Mouse (Mus musculus): Measurements from ENCODE around the gene Mat2b.
"Not testable (repeated sequence)": the region's sequence is repeated elsewhere in the genome, so short reads cannot be mapped to it uniquely, and the experiment has no call there.

The Mat2b gene

DNA sequence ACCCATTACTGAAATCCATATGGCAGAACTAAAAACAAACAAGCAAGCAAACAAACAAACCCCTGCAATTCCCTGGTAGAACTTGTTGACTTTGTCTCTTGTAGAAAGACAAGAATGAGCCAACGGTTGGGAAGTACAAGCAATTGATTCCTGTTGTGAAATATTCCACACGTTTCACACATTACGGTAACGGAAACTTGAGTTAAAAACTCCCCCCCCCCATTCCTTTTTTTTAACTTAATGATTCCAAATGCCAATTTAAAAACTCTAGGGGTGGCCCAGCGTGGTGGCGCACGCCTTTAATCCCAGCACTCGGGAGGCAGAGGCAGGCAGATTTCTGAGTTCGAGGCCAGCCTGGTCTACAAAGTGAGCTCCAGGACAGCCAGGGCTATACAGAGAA, at the start of gene Mat2b:
TSS of gene Mat2b (minus strand) at position 101 of the 400 bp plus-strand sequence.
- no peak for ATAC-seq (ENCODE audit: insufficient number of reproducible peaks, low FRiP score, low TSS enrichment)

DNA sequence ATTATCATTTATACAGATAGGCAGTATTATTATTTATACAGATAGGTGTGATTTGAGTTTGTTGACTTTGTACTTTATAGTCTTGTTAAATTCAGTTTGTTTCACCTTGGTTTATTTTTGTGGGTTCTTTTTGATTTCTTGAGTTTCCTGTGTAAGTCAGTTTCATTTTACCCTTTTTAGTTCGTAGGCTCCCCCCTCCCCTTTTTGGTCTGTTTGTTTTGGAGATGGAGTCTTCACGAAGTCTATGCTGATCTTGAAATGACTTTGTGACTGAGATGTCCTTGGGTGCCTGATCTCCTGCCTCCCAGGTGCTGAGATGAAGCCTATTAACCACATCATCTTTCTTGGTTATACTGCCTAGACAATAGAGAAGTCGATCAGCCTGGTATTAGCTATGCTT, 49.3 kb upstream of the Mat2b start:
- ATAC-seq (ENCODE audit: insufficient number of reproducible peaks, low FRiP score, low TSS enrichment): no peak

DNA sequence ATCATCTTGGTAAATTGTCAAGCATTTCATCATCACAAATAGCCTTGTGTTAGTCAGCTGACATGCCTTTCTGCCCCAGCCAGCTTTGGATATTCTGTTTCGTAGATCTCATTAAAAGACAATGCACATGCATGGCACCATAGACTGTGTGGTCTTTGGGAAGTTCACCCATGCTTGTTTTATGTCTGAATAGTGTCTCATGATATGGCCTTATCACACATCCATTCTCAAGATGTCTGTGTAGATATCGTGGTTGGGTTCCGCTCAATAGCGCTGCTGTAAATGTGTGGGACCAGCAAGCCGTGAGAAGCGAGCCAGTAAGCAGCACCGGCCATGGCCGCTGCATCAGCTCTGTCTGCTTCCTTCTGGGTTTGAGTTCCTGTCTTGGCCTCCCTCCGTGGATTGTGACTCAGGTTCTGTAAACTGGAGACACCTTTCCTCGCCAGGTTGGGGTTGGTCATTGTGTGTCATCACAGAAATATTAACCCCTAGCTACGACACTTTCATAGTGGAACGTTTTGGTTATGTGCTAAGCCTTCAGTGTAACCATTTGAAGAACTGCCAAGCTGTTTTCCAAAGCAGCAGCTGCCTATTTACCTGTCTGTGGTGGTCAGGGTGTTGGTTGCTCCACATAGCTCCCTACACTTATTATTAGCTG, 46.7 kb upstream of the Mat2b start:
- no peak for ATAC-seq (ENCODE audit: insufficient number of reproducible peaks, low FRiP score, low TSS enrichment)

DNA sequence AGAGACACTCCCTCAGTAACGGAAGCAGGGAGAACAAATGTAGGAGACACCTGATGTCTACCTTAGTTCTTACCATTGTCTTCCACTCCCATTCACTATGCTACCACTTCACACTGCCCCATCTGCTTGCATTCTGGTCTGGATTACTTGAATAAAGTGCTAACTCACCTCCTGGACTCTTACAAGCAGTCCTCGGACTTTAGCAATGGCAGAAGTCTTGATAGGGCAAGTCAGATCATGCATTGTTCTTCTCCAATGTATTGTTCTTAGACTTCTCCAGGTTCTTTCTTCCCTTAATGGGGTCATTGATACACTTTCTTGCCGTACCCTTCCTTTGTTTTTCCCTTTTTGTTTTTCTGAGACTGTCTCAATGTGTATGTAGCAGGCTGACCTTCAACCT, 42.4 kb upstream of the Mat2b start:
- ATAC-seq (ENCODE audit: insufficient number of reproducible peaks, low FRiP score, low TSS enrichment): no peak

DNA sequence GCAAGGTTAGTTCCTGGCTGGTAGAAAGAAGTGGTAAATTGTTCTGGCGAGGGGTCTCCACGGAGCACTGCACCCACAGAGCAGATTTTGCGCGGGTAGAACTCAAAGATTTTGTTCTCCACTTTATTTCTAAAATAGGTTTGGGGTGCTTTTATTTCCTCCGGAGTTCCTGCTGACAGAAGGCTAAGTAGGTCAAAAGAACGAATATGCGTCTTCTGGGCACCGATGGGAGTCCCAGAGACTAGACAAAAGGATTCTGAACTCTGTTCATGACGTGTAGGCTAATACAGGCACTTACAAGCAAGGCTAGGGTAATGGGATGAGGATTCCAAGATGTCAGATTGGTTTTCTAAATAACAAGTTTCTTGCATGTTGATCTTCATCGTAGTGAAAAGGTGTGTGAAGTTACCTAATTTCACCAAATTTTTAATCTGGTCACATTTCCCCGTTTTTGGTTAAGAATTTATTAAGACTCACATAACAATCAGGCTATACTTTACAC, 39.3 kb upstream of the Mat2b start:
- no peak for ATAC-seq (ENCODE audit: insufficient number of reproducible peaks, low FRiP score, low TSS enrichment)

DNA sequence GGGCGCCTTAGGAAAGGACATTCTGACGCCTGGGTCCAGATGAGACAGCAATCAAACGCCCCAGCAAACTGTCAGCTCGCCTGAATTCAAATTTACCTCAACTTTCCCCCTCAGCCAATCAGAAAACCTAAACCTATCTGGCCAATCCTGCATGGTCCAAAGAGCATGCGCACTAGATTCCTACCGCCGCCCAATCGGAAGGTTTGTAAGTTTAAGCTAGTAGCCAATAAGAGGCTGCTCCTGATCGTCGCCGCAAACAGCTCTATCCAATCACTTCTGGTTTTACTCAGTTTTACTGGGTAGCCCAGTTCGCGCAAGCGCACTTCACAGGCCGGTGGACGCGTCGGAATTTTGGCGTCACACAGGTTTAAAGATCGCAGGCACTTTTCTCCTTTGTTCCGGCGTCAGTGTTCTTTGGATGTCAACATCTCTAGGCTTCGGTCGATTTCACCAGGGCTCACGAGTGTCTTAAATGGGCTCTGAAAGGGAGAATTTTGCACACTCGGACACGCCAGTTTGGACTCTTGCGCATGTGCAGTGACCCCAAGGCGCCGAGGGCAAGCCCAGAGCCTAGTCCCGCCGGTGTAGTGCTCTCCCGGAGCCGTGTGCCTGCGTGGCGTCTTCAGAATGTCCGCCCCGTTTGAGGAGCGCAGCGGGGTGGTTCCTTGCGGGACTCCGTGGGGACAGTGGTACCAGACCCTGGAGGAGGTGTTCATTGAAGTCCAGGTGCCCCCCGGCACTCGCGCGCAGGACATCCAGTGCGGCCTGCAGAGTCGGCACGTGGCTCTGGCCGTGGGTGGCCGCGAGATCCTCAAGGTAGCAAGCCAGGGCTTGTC, 38.6 kb upstream of the Mat2b start, which contains the start of the genes Hmmr and Nudcd2:
TSS of gene Hmmr (minus strand) at position 84 of the 836 bp plus-strand sequence.
TSS of gene Nudcd2 (plus strand) at position 329 of the 836 bp plus-strand sequence.
- ATAC-seq (ENCODE audit: insufficient number of reproducible peaks, low FRiP score, low TSS enrichment): peak; percentile 99

DNA sequence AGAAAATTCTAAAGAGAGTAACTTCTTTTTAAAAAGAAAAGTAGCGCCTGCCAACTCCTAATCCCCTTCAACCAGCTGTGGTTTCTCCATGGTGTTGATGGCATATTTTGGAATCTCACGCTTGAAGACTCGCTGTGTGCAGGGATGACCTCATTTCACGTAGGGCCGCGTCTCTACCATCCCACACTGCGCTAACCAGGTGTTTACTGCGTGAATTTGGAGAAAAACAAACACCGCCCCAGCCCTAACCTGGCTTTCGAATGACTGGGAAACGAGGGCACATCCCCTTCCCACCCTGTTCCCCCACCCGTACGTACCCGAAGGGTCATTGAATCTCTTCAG, 38.0 kb upstream of the Mat2b start:
- ATAC-seq (ENCODE audit: insufficient number of reproducible peaks, low FRiP score, low TSS enrichment): no peak

DNA sequence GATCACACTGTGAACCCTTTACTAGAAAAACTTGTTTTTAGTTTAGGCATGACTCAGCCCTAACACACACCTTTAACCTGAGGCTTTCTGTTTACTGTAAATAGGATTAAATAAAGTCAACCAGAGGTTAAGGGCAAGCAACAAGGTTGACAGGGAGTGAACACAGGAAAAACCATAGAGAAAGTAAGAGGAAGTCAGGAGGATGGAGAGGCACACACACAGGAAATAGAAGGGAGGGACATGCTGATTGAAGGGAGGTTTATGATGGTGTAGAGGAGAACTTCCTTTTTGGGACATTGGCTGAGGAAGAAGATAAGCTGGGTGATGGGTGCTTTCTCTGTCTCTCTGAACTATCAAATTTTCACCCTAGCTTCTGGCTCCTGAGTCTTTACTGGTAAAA, 23.3 kb upstream of the Mat2b start:
- no peak for ATAC-seq (ENCODE audit: insufficient number of reproducible peaks, low FRiP score, low TSS enrichment)

DNA sequence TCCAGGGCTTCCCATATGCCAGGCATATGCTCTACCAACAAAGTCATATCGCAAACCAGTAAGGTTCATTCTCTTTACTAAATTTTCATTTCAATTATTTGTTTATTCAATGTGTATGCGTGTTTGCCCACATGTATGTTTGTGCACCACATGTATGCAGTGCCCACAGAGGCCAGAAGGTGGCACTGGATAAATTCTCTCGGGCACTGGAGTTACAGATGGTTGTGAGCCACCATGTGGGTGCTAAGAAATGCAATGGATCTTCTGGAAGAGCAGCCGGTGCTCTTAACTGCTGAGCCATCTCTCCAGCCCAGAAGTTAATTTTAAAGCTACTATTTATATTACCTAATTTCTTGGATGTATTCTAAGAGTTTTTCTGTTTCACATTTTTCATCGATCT, 20.5 kb upstream of the Mat2b start:
- no peak for ATAC-seq (ENCODE audit: insufficient number of reproducible peaks, low FRiP score, low TSS enrichment)

DNA sequence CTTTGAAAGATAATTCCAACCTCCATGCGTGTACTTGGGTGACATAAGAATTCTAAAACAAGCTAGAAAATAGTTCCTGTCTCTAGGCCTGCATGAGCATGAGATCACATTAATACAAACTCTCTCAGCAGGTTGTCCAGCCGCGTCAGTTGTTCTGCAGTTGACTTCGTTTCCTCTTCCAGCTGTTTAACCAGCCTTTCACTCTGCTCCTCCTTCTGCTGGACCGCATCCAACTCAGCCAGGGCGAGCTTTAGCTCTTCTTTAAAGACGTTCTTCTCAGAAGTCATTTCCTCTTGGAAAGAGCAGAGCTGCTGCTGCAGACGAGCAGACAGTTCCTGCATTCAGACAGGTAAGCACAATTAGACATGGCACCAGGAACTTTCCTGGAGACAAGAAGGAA, 18.9 kb upstream of the Mat2b start:
- ATAC-seq (ENCODE audit: insufficient number of reproducible peaks, low FRiP score, low TSS enrichment): no peak

DNA sequence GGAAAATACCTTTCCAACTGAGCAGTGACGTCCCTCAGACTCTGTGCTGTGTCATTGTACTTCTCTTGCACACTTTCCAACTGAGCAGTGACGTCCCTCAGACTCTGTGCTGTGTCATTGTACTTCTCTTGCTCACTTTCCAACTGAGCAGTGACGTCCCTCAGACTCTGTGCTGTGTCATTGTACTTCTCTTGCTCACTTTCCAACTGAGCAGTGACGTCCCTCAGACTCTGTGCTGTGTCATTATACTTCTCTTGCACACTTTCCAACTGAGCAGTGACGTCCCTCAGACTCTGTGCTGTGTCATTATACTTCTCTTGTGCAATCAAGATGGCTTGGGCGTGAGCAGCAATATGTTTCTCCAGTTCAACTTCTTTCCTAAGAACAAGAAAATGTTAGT, 14.9 kb upstream of the Mat2b start:
- not testable (repeated sequence) for ATAC-seq (ENCODE audit: insufficient number of reproducible peaks, low FRiP score, low TSS enrichment)

DNA sequence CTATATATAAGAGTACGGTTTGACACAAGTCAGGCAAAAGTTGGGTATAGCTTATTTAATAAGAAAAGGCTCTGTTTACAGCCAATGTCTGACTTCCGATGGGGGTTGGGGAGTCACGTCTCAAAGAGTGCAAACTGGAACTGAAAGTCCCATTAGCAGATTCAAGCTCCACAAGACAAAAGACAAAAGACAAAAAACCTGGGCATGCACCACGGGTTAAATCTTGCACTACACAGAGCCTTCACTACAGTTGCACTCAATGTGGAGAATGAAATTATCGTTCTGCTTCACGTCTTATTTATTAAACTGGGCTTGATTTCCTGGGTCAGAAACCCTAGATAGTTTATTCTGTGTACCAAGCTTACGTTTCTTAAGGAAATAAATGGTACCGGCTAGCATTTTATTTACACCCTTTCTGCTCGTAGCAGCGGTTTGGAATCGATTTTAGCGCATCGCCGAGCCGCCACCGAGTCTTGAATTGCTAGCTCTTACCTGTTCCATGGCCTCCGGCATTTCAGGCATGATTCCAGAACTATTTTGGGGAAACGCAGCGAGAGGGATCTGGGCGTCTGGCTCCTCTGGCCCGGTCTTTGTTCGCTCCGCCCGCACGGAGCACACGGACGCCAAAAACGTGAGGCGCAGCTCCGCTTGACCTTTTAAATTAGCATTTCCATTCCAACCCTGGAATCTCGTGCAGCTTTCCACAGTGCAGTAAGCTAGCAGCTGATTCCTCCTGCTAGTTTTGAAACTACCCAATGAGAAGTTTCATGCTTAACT, 504 bp downstream of the Mat2b start:
- ATAC-seq (ENCODE audit: insufficient number of reproducible peaks, low FRiP score, low TSS enrichment): peak; percentile 28

DNA sequence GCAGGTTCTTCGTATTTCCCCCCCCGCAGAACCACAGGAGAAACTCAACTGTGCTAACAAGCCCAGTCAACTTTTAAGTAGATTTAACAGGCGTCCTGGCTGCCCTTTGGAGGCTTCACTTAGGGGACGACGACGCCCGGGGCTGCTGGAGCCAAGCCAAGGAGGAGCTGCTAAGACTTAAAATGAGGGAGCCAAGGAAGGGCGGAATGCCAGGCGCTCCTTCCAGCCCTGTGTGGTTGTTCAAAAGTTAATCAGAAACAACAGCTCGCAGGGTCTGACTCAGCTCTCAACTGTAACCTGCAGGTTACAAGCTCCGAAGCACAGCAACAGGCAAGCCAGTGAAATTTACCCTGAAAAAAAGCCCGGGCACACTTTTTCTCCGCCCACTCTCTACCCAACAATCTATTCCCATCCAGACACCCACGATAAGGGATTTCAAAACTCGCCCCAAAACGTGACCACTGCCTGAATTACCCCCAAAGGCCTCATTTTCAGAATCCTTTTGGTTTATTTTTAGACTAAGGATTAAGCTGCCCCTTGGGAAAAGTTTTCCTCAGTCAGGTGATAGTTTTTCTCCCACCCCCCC, 1.5 kb downstream of the Mat2b start:
- ATAC-seq (ENCODE audit: insufficient number of reproducible peaks, low FRiP score, low TSS enrichment): no peak

DNA sequence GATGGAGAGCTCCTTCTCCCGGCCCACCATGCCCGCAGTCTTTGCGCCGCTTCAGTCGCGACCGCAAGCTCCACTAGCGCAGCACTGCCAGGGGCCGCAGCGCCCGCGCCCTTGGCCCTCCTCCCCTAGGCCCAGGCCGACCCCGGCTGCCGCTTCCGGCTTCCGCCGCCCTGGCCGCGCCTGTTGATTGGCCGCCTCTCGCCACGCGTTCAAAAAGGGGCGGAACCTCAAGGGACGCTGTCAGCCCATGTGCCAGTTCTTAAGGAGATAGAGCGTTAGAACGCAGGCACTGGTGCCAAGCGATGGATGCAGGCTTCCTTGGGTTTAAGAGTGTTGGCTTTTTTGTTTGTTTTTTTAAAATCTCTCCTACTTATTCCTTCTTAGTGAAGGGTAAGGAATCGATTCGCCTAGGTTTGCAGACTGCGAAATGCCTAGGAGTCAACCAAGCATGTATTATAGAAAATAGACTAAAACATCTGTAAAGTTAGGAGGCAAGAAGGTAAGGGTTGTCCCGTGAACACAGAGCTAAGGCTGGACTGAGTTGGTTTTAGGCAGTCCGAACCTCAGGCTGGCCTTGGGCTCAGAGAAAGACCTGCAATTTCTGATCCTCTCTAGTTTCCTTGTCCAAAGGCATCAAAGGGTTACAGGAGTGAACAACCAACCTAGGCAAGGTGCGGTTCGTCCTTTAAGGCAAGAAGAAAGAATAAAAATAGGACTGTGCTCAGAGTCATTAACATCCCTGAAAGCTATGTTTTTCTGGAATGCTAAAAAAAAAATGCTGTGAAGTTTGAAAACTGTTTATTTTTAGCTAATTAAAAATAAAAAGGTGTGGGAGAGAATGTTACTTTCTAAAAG, 2.3 kb downstream of the Mat2b start:
- peak; percentile 95 for ATAC-seq (ENCODE audit: insufficient number of reproducible peaks, low FRiP score, low TSS enrichment)

DNA sequence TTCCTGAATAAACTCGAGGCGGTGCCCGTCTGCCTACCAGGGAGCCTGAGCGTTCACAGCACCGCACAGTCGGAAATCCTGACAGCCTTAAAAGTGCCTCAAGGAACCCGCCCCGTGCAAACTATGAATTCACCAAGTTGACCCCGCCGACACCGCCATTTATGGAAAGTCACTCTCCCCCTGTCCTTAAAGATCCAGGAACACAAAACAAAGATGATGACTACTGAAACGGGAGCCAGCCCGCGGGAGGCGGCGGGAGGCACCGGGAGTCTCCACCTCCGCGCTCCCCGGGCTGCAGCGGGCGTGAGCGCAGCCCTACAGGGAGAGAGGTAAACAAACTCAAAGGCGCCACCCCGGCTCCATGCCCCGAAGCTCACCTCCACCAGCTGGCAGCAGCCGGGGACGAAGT, 2.9 kb downstream of the Mat2b start:
- ATAC-seq (ENCODE audit: insufficient number of reproducible peaks, low FRiP score, low TSS enrichment): no peak

DNA sequence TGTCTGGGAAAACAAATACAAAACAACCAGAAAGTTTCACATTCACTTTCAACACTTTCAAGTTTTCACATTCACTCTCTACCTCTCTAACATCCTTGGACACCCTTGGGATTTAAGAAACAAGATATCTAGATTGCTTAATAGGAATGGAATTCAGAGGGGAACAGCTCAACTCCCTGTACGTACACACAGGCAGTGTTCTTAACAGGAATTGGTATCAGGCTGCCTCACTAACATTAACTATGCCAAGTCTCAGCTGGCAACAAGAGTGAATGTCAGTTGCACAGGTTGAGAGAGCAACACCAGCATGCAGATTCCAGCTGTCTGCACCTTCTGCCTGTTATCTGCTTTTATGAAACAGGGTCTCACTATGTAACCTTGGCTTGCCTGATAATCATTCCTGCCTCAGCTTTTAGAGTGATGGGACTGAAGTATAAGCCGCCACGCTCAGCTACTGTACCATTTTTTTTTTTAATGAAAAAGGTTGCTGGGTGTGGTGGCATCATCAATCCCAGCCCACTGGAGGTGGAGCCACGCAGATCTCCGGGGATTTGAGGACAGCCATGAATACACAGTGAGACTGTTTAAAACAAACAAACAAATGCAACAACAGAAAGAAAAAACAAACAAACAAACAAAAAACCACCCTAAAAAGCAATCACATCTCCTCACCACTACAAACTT, 4.4 kb downstream of the Mat2b start:
- ATAC-seq (ENCODE audit: insufficient number of reproducible peaks, low FRiP score, low TSS enrichment): no peak

DNA sequence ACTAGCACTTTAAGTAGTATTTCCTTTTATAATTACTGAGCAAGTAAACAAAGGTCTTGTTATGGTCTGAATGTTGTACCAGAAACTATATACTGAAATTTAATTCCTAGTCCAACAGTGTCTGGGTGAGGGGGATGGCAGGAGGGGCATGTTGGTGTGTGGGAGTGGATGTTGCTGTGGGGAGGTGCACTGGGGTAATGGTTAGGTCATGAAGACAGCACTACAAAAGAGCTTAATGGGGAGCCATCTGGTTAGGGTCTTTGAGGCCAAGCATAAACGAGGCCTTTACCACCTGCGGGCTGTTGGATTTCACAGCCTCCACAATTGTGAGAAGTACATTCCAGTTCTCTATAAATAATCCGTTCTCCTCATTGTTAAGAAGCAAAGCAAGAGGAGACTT, 11.7 kb downstream of the Mat2b start:
- ATAC-seq (ENCODE audit: insufficient number of reproducible peaks, low FRiP score, low TSS enrichment): no peak

DNA sequence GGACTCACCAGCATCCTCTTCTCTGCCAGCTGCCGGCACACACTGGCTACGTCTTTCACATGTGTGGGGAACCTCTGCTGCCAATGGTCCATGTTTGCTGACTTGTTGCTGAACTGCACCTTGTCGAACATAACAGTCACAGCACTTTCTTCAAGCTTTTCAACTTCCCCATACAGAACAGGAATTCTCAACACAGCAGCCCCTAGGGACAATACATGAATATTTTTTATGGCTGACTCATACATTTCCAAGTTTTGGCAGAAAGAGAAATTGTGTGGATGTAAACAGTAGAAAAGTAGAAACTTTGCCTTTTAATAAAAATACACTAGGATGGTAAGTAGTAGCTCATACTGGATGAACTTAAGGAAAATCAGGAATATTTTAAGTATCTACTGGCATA, 12.5 kb downstream of the Mat2b start:
- ATAC-seq (ENCODE audit: insufficient number of reproducible peaks, low FRiP score, low TSS enrichment): no peak

DNA sequence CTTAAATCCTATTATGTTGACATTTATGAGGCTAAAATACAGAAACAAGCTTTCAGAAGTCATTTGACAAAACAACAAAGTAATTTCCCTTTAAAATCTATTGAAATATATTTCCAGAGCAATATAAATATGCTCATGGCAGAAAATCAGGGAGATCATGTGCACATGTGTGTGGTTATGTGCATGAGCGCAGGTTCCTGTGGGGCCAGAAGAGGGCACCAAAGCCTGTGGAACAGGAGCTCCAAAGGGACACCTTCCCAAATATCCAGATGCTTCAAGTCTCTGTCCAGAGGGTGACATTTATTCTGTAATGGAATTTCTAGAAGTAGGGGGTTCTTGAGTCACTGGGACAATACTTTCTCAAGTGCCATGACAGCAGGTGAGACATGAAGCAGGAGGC, 17.8 kb downstream of the Mat2b start:
- no peak for ATAC-seq (ENCODE audit: insufficient number of reproducible peaks, low FRiP score, low TSS enrichment)

Measured in cerebellum, adult (tissue).